Mouse (Mus musculus): ENCODE measurements around the gene Popdc3. TPM values are rescaled to one million over a fixed set of nuclear protein-coding genes. Genes with fewer than 3 reads are reported as not detected.

The Popdc3 gene
- polyA plus RNA-seq, 1 experiment from 2014 or later, result 0.97 TPM

GRCm38 (mm10) chr10:45210201-45210600 lies 32.3 kb downstream of the Popdc3 start:
- no peak for ATAC-seq (ENCODE audit: insufficient number of reproducible peaks, insufficient read depth, low FRiP score, low TSS enrichment, low read depth)
- Histone ChIP-seq H3K27ac (no peak overlapping the region), H3K27me3 (no peaks in the 10 kb centered on the region), H3K4me2 (no peak overlapping the region), H3K9ac (no peak overlapping the region), H3K9me3 (no peaks in the 10 kb centered on the region), H3K4me1 (no peaks in the 10 kb centered on the region), H3K4me3 (no peak overlapping the region), H3K36me3 (no peaks in the 10 kb centered on the region)

GRCm38 (mm10) chr10:45216676-45217075 lies 38.8 kb downstream of the Popdc3 start:
- Histone ChIP-seq H3K9ac (no peak overlapping the region), H3K4me2 (no peak overlapping the region), H3K4me1 (no peaks in the 10 kb centered on the region), H3K9me3 (no peaks in the 10 kb centered on the region), H3K36me3 (no peaks in the 10 kb centered on the region), H3K27me3 (no peaks in the 10 kb centered on the region), H3K27ac (no peak overlapping the region), H3K4me3 (no peak overlapping the region)
- 90% methylated on average over 7 of the region's 7 CpGs for WGBS
- ATAC-seq (ENCODE audit: insufficient number of reproducible peaks, insufficient read depth, low FRiP score, low TSS enrichment, low read depth), result no peak

GRCm38 (mm10) chr10:45229954-45230353 lies 52.1 kb downstream of the Popdc3 start:
- H3K27me3 ChIP-seq, result no peaks in the 10 kb centered on the region
- no peak for ATAC-seq (ENCODE audit: insufficient number of reproducible peaks, insufficient read depth, low FRiP score, low TSS enrichment, low read depth)
- H3K27ac ChIP-seq, result no peak overlapping the region
- H3K4me1 ChIP-seq, result peaks cover 7% of the 10 kb centered on the region
- H3K36me3 ChIP-seq, result no peaks in the 10 kb centered on the region
- WGBS, result 12% methylated on average over 4 of the region's 4 CpGs
- no peak overlapping the region for H3K9ac ChIP-seq
- no peaks in the 10 kb centered on the region for H3K9me3 ChIP-seq
- H3K4me2 ChIP-seq, result no peak overlapping the region
- no peak overlapping the region for H3K4me3 ChIP-seq

GRCm38 (mm10) chr10:45233351-45233750 lies 55.5 kb downstream of the Popdc3 start:
- Histone ChIP-seq H3K36me3 (no peaks in the 10 kb centered on the region), H3K9ac (no peak overlapping the region), H3K27me3 (no peaks in the 10 kb centered on the region), H3K9me3 (no peaks in the 10 kb centered on the region), H3K27ac (no peak overlapping the region), H3K4me1 (peaks cover 7% of the 10 kb centered on the region), H3K4me3 (no peak overlapping the region), H3K4me2 (no peak overlapping the region)
- ATAC-seq (ENCODE audit: insufficient number of reproducible peaks, insufficient read depth, low FRiP score, low TSS enrichment, low read depth), result no peak
- 81% methylated on average over 6 of the region's 6 CpGs for WGBS

- Histone ChIP-seq H3K4me3 (no peak overlapping the region), H3K9ac (no peak overlapping the region), H3K4me1 (no peaks in the 10 kb centered on the region), H3K9me3 (no peaks in the 10 kb centered on the region), H3K27ac (no peak overlapping the region), H3K4me2 (no peak overlapping the region), H3K27me3 (no peaks in the 10 kb centered on the region), H3K36me3 (no peaks in the 10 kb centered on the region)
- WGBS, result 72% methylated on average over 3 of the region's 3 CpGs
- no peak for ATAC-seq (ENCODE audit: insufficient number of reproducible peaks, insufficient read depth, low FRiP score, low TSS enrichment, low read depth)
Measured at GRCm38 (mm10) chr10:45236304-45236703, 58.4 kb downstream of the Popdc3 start.

GRCm38 (mm10) chr10:45237492-45237891 lies 59.6 kb downstream of the Popdc3 start:
- H3K9ac ChIP-seq, result no peak overlapping the region
- no peak overlapping the region for H3K4me2 ChIP-seq
- H3K4me3 ChIP-seq, result no peak overlapping the region
- no peak for ATAC-seq (ENCODE audit: insufficient number of reproducible peaks, insufficient read depth, low FRiP score, low TSS enrichment, low read depth)
- no peaks in the 10 kb centered on the region for H3K4me1 ChIP-seq
- H3K36me3 ChIP-seq, result no peaks in the 10 kb centered on the region
- H3K9me3 ChIP-seq, result no peaks in the 10 kb centered on the region
- no peaks in the 10 kb centered on the region for H3K27me3 ChIP-seq
- no peak overlapping the region for H3K27ac ChIP-seq
- WGBS, result 76% methylated on average over 5 of the region's 5 CpGs

GRCm38 (mm10) chr10:45260477-45260876 lies 82.6 kb downstream of the Popdc3 start:
- Histone ChIP-seq H3K9me3 (peaks cover 7% of the 10 kb centered on the region; the same call in 1 of the 2 replicates), H3K4me1 (no peaks in the 10 kb centered on the region), H3K27me3 (no peaks in the 10 kb centered on the region), H3K36me3 (no peaks in the 10 kb centered on the region), H3K4me3 (no peak overlapping the region), H3K9ac (no peak overlapping the region), H3K27ac (no peak overlapping the region), H3K4me2 (no peak overlapping the region)
- no peak for ATAC-seq (ENCODE audit: insufficient number of reproducible peaks, insufficient read depth, low FRiP score, low TSS enrichment, low read depth)
- WGBS, result 75% methylated on average over 1 of the region's 1 CpGs

- no peak overlapping the region for H3K4me2 ChIP-seq
- H3K4me3 ChIP-seq, result no peak overlapping the region
- H3K27me3 ChIP-seq, result no peaks in the 10 kb centered on the region
- no peaks in the 10 kb centered on the region for H3K4me1 ChIP-seq
- 74% methylated on average over 3 of the region's 3 CpGs for WGBS
- H3K27ac ChIP-seq, result no peak overlapping the region
- no peaks in the 10 kb centered on the region for H3K9me3 ChIP-seq
- H3K36me3 ChIP-seq, result no peaks in the 10 kb centered on the region
- H3K9ac ChIP-seq, result no peak overlapping the region
- no peak for ATAC-seq (ENCODE audit: insufficient number of reproducible peaks, insufficient read depth, low FRiP score, low TSS enrichment, low read depth)
Measured at GRCm38 (mm10) chr10:45262126-45262525, 84.2 kb downstream of the Popdc3 start.

GRCm38 (mm10) chr10:45276499-45276898 lies 98.6 kb downstream of the Popdc3 start:
- Histone ChIP-seq H3K4me1 (no peaks in the 10 kb centered on the region), H3K27ac (no peak overlapping the region), H3K4me2 (no peak overlapping the region), H3K27me3 (no peaks in the 10 kb centered on the region), H3K4me3 (no peak overlapping the region), H3K9ac (no peak overlapping the region), H3K9me3 (no peaks in the 10 kb centered on the region), H3K36me3 (no peaks in the 10 kb centered on the region)
- ATAC-seq (ENCODE audit: insufficient number of reproducible peaks, insufficient read depth, low FRiP score, low TSS enrichment, low read depth), result no peak
- 55% methylated on average over 3 of the region's 3 CpGs for WGBS

- no peaks in the 10 kb centered on the region for H3K27me3 ChIP-seq
- no peak overlapping the region for H3K9ac ChIP-seq
- no peaks in the 10 kb centered on the region for H3K36me3 ChIP-seq
- no peaks in the 10 kb centered on the region for H3K9me3 ChIP-seq
- WGBS, result 69% methylated on average over 5 of the region's 5 CpGs
- H3K4me3 ChIP-seq, result no peak overlapping the region
- H3K27ac ChIP-seq, result no peak overlapping the region
- no peak overlapping the region for H3K4me2 ChIP-seq
- no peaks in the 10 kb centered on the region for H3K4me1 ChIP-seq
- ATAC-seq (ENCODE audit: insufficient number of reproducible peaks, insufficient read depth, low FRiP score, low TSS enrichment, low read depth), result no peak
Measured at GRCm38 (mm10) chr10:45276995-45277394, 99.1 kb downstream of the Popdc3 start.

- Histone ChIP-seq H3K4me2 (no peak overlapping the region), H3K27ac (no peak overlapping the region), H3K27me3 (peaks cover 29% of the 10 kb centered on the region), H3K9ac (no peak overlapping the region), H3K9me3 (no peaks in the 10 kb centered on the region), H3K4me1 (peaks cover 5% of the 10 kb centered on the region; the same call in 1 of the 2 replicates), H3K4me3 (no peak overlapping the region), H3K36me3 (no peaks in the 10 kb centered on the region)
- 82% methylated on average over 5 of the region's 5 CpGs for WGBS
- no peak for ATAC-seq (ENCODE audit: insufficient number of reproducible peaks, insufficient read depth, low FRiP score, low TSS enrichment, low read depth)
Measured at GRCm38 (mm10) chr10:45285651-45286050, 107.8 kb downstream of the Popdc3 start.

- Histone ChIP-seq H3K4me1 (peaks cover 5% of the 10 kb centered on the region; the same call in 1 of the 2 replicates), H3K27me3 (peaks cover 33% of the 10 kb centered on the region), H3K36me3 (no peaks in the 10 kb centered on the region), H3K9me3 (no peaks in the 10 kb centered on the region), H3K4me3 (no peak overlapping the region), H3K4me2 (no peak overlapping the region), H3K27ac (no peak overlapping the region), H3K9ac (no peak overlapping the region)
- ATAC-seq (ENCODE audit: insufficient number of reproducible peaks, insufficient read depth, low FRiP score, low TSS enrichment, low read depth), result no peak
- WGBS, result 48% methylated on average over 7 of the region's 7 CpGs
Measured at GRCm38 (mm10) chr10:45288351-45288750, 110.5 kb downstream of the Popdc3 start.

All from embryonic facial prominence, embryonic 13.5 days (tissue).